Mouse (Mus musculus) brown adipose tissue, adult 24 weeks (tissue): ENCODE measurements around the gene Lamb3. TPM values are rescaled to one million over a fixed set of nuclear protein-coding genes. Genes with fewer than 3 reads are reported as not detected.
"Not testable (repeated sequence)": the region's sequence is repeated elsewhere in the genome, so short reads cannot be mapped to it uniquely, and the experiment has no call there.

Experiments used
- H3K27ac ChIP-seq: fragments of 200-500 bp; replicated peaks from 2 replicates; pipeline ENCODE4 v1.5.1; 2012; ENCODE audit warnings: low read depth, mild to moderate bottlenecking, low read length
- H3K4me1 ChIP-seq: fragments of 200-500 bp; 2 replicates; pipeline ENCODE4 v1.6.1; 2012; ENCODE audit warnings: low read length, mixed read lengths; ENCODE audit not compliant: control insufficient read depth, insufficient read depth, insufficient read length
- H3K4me3 ChIP-seq: fragments of 200-500 bp; 2 replicates; pipeline ENCODE4 v1.5.1; 2012; ENCODE audit warnings: low read depth, mild to moderate bottlenecking, low read length, moderate library complexity; ENCODE audit not compliant: insufficient read depth
- polyA plus RNA-seq: library from polyadenylated mRNA; stranded (reverse); fragments of >200 nt; gene quantifications from 2 replicates; pipeline ENCODE4 v1.2.4, GENCODE M21; 2012; ENCODE audit not compliant: missing spikeins, insufficient read depth, insufficient read length

Lamb3 gene
- polyA plus RNA-seq, 1 experiment, result 6.8 TPM

DNA sequence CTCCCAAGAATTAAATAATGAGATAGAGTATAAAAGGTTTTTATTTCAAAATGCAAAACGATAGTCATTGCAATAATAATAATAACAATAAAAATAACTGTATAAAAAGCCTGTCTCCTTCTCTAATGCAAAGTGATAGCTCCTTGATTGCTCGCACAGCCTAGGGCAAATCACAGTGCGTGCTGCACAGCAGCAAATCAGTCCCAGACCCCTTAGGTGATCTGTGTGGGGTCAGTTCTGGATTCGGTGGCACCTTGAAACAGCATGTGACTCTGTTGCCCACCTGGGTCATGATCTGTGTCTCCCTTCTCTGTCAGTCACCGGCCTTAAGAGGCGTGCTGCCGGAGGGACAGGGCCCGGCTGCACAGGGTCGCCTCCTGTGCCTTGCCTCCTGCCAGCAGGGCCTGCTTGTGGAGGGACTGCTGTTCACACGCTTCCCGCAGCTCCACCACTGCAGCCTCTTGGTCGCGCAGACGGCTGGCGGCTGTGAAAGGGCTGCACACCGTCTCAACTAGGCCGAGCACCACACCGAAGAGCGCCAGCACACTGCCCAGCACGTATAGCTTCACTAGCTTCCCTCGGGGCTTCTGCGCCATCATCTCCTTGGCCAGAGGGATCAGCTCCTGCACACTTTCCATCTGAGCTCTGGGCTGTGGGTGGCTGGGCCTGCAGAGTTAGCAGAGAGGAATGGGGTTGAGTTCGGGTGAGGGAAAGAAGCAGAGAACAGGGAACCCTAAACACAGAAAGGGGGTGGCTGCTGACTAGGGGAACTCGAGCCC lies 64.8 kb downstream of the Lamb3 start:
- H3K4me3 ChIP-seq, result peak overlapping the region; percentile 68
- peak overlapping the region; percentile 96 for H3K27ac ChIP-seq
- peaks cover 5% of the 10 kb centered on the region; the same call in 1 of the 2 replicates for H3K4me1 ChIP-seq

DNA sequence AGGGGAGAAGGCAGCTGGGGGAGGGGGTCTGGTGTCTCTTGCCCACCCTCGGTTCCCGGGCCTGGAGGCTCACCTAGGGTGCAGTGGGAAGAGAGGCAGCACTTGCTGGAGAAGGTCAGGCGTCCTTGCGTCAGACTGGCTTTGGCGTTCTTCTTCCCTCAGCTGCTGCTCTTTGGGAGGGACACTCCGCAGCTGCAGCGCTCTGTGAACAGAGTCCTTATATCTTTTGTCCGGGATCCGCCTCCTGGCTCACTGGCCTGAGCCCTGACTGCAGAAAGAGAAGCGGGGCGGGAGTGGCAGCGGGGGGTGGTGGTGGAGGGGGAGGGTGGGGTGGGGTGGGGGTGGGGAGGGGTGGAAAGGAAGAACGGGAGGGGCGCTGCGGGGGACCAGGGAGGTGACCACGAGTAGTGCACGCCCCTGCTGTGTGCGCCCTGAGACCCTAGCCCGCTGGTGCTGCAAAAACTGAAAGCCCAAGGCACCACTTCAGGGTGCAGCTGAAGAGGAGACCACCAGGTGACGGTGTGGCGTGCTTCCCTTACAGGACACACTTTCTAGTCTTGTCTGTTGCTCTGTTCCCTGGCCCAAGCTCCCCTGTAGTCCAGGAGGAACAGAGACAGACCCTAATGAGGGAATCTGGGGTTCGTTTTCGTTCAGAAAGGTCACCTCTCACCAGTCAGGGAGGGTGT lies 65.6 kb downstream of the Lamb3 start, which contains the start of gene G0s2:
G0s2 (minus strand) TSS at position 302 of the 686 bp plus-strand sequence.
- Histone ChIP-seq H3K4me1 (peaks cover 8% of the 10 kb centered on the region), H3K27ac (peak within 1 kb of the TSS; percentile 100), H3K4me3 (peak within 1 kb of the TSS; percentile 68)

DNA sequence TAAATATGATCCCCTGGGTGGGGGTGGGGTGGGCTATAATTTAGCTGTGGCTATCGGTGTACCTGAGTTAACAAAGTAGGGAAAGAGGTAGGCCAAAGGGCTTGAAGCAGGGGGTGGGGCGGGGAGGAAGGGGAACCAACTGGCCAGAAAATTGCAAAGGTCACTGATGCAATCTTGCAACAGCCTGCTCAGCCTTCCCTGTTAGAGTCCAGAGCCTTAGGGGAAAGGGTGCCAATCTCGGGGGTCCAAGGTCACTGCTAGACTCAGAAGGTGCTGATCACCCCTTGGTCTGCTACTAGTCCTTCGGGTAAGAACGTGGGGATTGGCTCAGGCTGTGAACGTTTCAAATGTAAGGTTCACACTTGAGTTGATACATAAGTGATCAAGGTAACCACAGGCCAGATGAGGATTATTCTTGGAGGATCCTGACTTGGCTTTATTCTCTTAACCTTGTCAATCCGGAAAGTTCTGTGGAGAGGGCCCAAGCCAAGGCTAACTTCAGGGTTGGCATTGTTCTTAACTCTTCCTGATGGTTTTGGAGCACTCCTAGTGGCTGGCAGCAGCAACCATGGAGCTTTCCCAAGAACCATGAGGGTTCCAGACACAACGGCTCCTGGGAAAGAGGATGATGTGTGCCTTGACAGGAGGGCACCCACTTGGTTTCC lies 67.0 kb downstream of the Lamb3 start:
- Histone ChIP-seq H3K4me3 (peak overlapping the region; percentile 24), H3K27ac (peak overlapping the region; percentile 100), H3K4me1 (peaks cover 11% of the 10 kb centered on the region)

DNA sequence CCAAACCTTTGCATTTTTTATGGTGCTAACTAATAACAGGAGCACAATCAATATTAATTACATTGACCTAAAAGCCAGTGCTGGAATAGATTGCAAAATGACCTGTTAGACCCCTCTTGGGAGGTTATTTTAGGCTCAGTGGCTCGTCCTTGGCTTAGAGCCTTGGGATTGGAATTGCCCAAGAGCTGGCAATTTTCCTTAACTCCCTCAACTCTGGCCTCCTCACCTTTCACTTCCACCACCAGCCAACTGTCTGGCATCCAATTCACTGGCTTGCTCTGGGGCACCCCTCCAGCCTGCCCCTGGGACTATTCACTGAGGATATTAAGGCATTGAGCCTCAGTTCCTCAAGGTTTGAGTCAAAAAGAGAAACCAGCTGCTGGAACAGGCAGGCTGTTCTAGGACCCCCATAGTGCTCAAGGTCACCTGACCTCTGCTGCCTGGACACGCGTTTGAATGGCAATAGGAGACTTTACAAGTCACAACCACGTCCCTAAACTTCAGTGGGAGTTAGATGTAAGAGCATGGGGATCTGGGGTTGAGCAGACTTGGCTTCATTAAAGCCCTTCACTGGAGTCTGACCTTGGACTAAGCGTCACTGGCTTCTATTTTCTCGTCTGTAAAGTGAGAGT lies 71.0 kb downstream of the Lamb3 start:
- Histone ChIP-seq H3K27ac (peak overlapping the region; percentile 99), H3K4me3 (no peak overlapping the region), H3K4me1 (peaks cover 11% of the 10 kb centered on the region)

DNA sequence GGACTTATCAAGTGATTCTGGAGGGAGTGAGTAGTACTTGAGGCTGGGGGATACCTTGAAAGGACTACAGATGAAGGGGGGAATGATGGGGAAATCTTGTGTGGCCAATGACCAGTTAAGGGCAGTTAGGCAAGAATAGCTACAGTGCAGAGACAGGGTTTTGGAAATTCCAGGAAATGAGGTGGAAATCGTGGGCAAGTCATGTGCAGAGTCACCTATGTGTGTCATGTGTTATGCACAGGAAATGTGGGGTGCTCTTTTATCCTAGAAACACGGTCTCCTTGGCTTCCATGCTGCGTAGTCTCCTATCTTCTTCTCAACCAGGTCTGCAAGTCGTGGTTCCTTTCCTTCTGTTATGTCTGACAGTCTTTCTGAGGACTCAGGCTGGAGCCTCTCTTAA lies 72.0 kb downstream of the Lamb3 start:
- peaks cover 11% of the 10 kb centered on the region for H3K4me1 ChIP-seq
- H3K4me3 ChIP-seq, result no peak overlapping the region
- peak overlapping the region; percentile 99 for H3K27ac ChIP-seq

DNA sequence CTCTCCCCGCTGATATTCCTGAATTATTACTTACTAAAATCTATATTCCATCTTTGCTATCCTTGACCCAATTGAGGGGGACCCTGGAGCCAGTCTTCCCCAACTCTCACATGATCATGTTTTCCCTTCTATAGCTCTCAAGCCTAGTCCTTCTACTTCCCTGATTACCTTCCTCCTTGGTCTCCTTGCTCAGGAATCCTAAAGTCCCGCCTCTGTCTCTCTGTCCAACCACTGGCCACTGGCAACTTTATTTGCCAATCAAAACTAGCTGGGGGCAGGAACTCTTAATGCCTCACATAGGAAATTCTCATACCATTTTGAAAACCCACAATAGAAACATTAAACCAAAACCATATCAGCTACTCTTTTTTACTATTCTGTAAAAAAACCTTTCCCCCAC lies 73.8 kb downstream of the Lamb3 start:
- no peak overlapping the region for H3K4me3 ChIP-seq
- H3K27ac ChIP-seq, result no peak overlapping the region
- H3K4me1 ChIP-seq, result peaks cover 6% of the 10 kb centered on the region

DNA sequence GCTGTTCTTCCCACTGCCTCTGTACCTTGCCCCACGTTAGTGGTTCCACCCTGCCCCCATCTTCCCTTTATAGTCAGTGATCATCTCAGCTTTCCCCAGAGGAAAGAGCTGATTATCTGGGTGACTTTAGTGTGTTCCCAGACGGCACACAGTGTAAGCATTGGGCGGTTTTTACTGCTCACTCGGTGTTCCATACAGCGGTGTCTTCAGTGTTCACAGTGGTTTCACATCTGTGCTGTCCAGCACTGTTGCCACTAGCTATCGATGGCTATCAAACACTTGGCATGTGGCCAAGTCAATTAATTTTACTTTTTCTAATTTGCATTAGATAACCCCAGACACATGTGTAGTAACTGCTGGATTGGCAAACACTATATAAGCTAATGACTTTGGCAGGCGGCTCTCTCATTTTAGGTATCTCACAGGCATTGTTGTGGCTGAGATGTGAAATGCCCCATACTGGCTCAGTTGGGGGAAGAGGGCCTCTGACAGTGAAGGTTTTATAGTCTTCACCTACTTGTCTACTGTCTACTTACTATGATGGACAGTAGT lies 76.8 kb downstream of the Lamb3 start:
- Histone ChIP-seq H3K27ac (peak overlapping the region; percentile 87), H3K4me3 (peak overlapping the region; percentile 37), H3K4me1 (no peaks in the 10 kb centered on the region)

DNA sequence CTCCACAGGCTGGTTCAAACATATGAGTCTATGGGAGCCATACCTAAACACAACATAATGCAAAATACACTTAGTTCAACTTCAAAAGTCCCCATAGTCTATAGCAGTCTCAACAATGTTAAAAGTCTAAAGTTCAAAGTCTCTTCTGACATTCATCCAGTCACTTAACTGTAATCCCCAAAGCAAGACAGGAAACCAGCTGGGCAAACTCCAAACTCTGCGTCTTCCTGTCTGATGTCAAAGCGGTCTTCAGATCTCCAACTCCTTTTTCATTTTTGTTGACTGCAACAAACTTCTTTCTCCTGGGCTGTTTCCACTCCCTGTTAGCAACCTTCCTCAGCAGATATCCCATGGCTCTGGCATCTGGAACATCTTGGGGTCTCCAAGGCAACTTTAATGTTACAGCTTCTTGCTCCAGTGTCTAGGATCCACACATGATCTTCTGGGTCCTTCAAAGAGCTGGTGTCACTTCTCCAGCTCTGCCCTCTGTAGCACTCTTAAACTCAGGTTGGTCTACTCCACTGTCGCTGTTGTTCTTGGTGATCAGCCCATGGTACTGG lies 78.3 kb downstream of the Lamb3 start:
- peak overlapping the region; percentile 41 for H3K4me3 ChIP-seq
- not testable (repeated sequence) for H3K4me1 ChIP-seq
- peak overlapping the region; percentile 79 for H3K27ac ChIP-seq

DNA sequence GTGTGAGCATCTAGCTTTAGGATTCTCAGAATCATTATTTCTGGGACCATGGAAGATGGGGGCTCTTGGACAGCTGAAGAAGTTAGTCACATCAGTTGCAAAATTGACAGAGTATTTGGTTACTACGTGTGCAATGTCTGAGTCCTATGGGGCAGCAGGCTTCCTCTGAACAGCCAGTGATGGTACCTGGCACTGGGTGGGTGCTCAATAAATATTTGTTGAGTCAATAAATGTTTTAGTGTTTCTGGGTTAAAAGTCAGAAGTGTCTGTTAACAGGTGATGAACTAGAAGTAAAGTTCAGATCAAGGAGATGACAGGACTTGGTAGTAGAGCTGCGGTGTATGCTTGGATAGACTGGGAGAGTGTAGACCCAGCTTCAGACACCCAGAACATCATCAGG lies 80.1 kb downstream of the Lamb3 start:
- Histone ChIP-seq H3K27ac (no peak overlapping the region), H3K4me1 (peaks cover 2% of the 10 kb centered on the region; the same call in 1 of the 2 replicates), H3K4me3 (no peak overlapping the region)

DNA sequence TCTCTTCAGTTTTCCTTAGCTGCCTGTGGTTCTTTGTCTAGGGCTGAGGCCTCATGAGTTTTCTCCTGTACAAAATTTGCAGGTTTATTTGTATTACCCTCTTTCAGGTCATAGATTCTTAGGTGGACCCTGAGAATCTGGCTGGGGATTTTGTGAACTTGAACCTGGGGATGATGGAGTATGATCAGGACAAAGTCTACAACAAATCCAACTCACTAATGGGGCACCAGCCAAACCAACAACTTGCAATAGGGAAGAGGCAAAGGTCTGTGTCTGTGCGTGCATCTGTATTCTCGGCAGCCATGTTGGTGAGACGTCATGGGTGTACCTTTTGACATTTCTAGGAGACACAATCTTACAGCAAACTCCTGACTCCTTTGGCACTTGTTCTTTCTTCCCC lies 81.6 kb downstream of the Lamb3 start:
- Histone ChIP-seq H3K27ac (no peak overlapping the region), H3K4me3 (no peak overlapping the region), H3K4me1 (peaks cover 2% of the 10 kb centered on the region; the same call in 1 of the 2 replicates)

DNA sequence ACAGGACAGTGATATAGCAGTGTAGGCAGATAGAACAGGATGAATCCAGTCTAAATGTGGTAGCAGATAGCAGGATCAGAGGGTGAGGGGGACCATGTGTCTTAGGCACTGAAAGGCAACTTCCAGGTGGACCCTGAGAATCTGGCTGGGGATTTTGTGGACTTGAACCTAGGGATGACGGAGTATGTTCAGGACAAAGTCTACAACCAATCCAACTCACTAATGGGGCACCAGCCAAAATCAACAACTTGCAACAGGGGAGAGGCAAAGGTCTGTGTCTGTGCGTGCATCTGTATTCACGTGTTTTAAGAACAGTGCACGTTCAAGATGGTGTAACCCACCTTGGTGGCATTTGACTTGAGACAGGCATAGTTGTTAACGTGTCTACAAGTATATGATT lies 82.4 kb downstream of the Lamb3 start:
- H3K4me3 ChIP-seq, result no peak overlapping the region
- no peak overlapping the region for H3K27ac ChIP-seq
- H3K4me1 ChIP-seq, result peaks cover 4% of the 10 kb centered on the region; the same call in 1 of the 2 replicates

DNA sequence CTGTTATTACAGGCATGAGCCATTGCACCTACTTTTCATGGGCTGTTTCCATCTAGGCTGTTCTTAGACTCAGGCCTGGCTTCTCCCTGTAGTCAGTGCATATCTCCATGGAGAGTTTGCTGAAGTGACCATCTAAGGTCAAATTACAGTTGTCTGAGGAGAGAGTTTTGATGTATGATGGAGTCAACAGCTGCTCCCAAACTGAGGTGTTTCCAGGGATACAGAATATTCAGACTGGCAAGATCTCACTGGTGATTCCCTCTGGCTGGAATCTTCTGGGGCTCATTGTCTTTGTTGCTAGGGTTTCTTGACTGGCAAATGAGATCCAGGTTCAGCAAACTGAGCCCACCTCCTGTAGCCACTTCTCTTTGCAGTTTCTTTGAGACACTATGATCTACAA lies 83.2 kb downstream of the Lamb3 start:
- no peak overlapping the region for H3K4me3 ChIP-seq
- no peak overlapping the region for H3K27ac ChIP-seq
- H3K4me1 ChIP-seq, result peaks cover 9% of the 10 kb centered on the region

DNA sequence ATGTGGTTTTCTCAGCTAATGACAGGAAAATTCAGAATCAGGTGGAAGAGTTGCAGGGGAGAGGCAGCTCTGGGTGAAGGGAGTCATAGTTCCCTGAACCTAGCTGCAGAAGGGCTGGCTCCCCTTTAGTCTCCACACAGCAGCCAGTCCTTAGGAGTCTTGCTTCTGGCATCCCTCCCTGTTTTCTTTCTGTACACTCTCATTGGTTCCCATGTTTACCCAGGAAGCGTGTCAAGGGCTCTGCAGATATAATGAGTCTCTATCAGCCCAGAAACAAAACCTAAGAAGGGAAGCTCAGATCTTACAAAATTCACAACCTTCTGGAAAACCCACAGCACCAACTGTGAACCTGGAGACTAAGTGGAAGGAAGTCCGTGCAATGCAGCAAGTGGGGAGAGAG lies 85.5 kb downstream of the Lamb3 start:
- Histone ChIP-seq H3K4me1 (peaks cover 10% of the 10 kb centered on the region), H3K27ac (peak overlapping the region; percentile 84)

DNA sequence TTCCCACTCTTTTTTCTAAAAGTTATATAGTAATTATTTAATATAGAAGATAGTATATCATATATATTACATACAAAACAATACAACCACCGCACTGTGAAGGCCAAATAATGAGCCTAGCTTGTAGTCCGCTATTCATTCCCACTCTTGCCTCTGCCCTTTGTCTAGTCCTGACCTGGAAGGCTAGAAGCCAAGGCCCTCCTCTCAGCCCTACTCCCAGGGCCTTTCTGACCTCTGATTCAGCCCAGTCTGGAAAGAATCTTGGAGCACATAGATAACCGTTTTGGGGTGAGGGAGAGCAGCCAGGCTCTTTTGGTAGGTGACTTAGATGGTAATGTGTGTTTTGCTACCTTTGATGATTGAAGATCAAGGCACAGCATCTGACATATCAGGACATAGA lies 86.4 kb downstream of the Lamb3 start:
- no peak overlapping the region for H3K4me3 ChIP-seq
- peak overlapping the region; percentile 82 for H3K27ac ChIP-seq
- peaks cover 10% of the 10 kb centered on the region for H3K4me1 ChIP-seq

More for the DNA sequence above, 85.5 kb downstream of the Lamb3 start:
- H3K4me3 ChIP-seq, result no peak overlapping the region
